Mouse (Mus musculus): ENCODE measurements around the gene Abcc4. TPM values are rescaled to one million over a fixed set of nuclear protein-coding genes. Genes with fewer than 3 reads are reported as not detected.
A peak's percentile ranks its signal among the peaks of the same experiment; 100 is the strongest.

Gene Abcc4
- polyA plus RNA-seq, 1 experiment from 2014 or later: 2.2 TPM

DNA sequence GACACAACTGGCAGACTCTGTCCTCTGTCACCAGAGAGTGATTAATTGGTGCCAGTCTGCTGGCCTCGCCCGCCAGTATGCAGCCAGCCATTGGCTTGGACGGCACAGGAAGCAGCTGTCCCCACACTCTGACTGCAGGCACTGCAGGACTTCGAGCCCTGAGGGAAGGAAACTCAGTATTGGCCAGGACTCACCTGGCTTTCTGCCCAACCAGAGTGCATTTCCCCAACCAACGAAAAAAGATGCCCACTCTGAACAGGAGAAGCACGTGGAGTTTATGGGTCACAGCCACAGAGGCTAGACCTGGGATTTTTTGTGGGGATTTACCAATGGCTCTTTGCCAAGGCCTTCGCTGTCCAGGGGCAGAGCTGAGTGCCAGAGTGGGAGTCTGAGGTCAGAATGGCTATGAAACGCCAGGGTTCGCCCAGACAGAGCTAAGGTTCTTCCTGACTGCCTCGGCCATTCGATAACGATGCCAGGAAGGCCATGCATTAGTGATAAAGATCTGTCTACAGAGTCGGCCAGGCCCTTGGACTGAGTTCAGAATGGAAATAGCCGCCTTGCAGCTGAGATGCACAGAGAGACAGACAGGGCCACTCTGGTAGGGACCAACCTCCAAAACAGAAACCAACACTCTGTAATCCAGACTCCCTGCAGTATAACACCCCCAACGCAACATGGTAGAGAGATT is 70.4 kb downstream of the Abcc4 start:
- Histone ChIP-seq H3K27me3 (replicated peaks) (no peaks in the 10 kb centered on the region), H3K4me1 (replicated peaks) (peaks cover 7% of the 10 kb centered on the region; the same call in 1 of the 2 replicates), H3K36me3 (no peaks in the 10 kb centered on the region), H3K9me3 (replicated peaks) (no peaks in the 10 kb centered on the region), H3K4me2 (peak overlapping the region; percentile 15; the same call in 1 of the 2 replicates), H3K4me3 (no peak overlapping the region), H3K27ac (ENCODE audit: poor library complexity, severe bottlenecking) (no peak overlapping the region), H3K9ac (no peak overlapping the region)
- 48% methylated on average over 15 of the region's 15 CpGs for WGBS
- ATAC-seq (ENCODE audit: insufficient number of reproducible peaks, low FRiP score): peak; percentile 54; the same call in 1 of the 2 replicates

DNA sequence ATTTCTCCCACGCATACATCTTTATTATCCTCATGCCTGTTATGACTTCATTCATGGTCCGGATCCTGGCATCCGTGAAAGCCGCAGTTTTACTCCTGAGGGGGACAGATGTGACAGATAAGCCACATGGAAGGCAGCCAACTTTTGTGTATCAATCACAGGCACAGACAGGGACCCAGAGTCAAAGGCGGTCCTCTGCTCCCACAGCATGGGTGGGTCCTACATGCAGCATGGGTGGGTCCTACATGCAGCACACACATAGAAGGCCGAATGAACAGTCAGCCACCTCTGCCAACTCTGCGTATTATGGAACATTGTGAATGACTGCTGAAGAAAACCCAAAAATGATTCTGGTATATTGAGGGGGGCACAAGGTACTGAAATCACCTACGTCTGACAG is 76.4 kb downstream of the Abcc4 start:
- Histone ChIP-seq H3K9ac (no peak overlapping the region), H3K4me1 (replicated peaks) (no peaks in the 10 kb centered on the region), H3K36me3 (no peaks in the 10 kb centered on the region), H3K9me3 (replicated peaks) (no peaks in the 10 kb centered on the region), H3K4me2 (no peak overlapping the region), H3K4me3 (no peak overlapping the region), H3K27me3 (replicated peaks) (no peaks in the 10 kb centered on the region), H3K27ac (ENCODE audit: poor library complexity, severe bottlenecking) (no peak overlapping the region)
- 81% methylated on average over 8 of the region's 8 CpGs for WGBS
- ATAC-seq (ENCODE audit: insufficient number of reproducible peaks, low FRiP score): no peak

DNA sequence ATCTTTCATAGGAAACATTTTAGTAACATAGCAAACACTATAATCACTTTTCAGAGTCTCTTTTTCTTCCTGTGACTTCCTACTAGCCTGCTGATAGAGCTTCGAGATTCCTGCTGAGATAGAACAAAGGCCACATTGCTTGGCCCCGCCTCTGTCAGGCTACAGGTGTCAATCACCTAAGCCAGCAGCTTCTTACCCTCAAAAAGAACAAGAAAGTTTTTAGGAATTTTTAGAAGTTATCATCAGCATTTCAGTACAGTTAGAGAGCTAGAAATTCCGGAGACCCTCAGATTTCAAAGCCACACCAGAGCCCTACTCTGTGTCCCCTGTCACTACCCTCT is 84.6 kb downstream of the Abcc4 start:
- Histone ChIP-seq H3K9me3 (replicated peaks) (no peaks in the 10 kb centered on the region), H3K4me1 (replicated peaks) (peaks cover 12% of the 10 kb centered on the region), H3K4me3 (no peak overlapping the region), H3K27me3 (replicated peaks) (no peaks in the 10 kb centered on the region), H3K27ac (ENCODE audit: poor library complexity, severe bottlenecking) (no peak overlapping the region), H3K9ac (no peak overlapping the region), H3K36me3 (no peaks in the 10 kb centered on the region), H3K4me2 (no peak overlapping the region)
- 60% methylated on average over 3 of the region's 3 CpGs for WGBS
- no peak for ATAC-seq (ENCODE audit: insufficient number of reproducible peaks, low FRiP score)

DNA sequence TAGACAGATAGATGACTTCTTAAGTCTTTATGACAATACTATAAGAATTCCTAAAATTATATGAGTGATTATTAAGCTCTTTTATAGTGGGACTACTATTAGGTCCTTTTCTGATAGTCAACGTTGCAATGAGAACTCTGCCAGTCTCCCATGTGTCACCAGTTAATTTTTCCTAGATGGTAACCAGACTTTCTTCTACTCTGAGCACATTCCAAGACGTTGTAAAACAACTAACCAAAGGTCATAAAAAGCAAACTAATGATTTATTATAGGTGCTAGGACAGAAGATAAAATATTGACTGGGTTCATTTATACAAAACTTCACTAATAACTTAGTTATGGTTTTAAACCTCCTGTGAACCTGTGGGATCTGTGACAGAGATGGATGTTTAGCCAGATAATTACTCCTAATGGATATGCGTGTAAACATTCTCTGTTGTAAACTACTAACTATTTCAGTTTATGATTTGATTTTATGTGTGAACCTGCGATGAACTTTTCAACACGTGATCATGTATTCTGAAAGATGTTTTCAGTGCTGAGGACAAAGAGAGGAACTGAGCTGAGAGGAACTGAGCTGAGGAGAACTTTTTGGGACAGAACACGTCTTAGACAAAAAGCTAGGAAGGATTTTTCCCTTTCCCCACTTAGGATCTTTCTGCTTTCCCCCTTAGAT is 85.1 kb downstream of the Abcc4 start:
- H3K4me2 ChIP-seq: no peak overlapping the region

DNA sequence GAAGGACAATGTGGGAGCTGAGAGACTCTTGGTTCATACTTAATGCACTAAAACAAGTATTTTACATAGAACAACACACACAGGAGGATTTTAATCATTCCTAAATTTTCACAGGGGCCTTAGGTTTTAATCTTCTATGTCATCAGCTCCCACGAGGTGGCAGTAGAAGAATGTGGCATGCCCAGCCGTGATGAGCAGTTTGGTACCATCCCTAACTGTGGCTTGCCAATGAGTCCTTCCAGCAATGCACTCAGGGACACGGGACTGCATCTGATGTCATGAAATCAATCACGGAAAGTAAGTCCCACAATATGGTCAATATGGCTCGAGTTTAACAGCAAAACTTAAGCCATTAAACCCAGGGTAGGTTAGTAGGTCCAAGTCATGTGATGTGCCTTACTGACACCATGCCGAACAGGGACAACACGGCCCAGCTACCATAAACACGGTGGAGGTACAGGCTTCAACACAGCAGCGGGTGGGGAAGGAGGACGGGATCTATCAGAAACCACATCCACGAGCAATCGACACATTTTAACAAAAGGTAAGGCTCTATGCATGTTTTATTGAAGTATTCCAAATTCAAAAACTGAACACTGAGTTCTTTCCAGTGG is 89.2 kb downstream of the Abcc4 start:
- Histone ChIP-seq H3K36me3 (no peaks in the 10 kb centered on the region), H3K27me3 (replicated peaks) (no peaks in the 10 kb centered on the region), H3K9ac (no peak overlapping the region), H3K9me3 (replicated peaks) (no peaks in the 10 kb centered on the region), H3K4me2 (no peak overlapping the region), H3K4me1 (replicated peaks) (peaks cover 15% of the 10 kb centered on the region), H3K27ac (ENCODE audit: poor library complexity, severe bottlenecking) (no peak overlapping the region), H3K4me3 (no peak overlapping the region)
- WGBS: 66% methylated on average over 12 of the region's 12 CpGs
- ATAC-seq (ENCODE audit: insufficient number of reproducible peaks, low FRiP score): no peak

More for the DNA sequence above, 85.1 kb downstream of the Abcc4 start:
- WGBS: 75% methylated on average over 6 of the region's 6 CpGs
- ATAC-seq (ENCODE audit: insufficient number of reproducible peaks, low FRiP score): no peak
- Histone ChIP-seq H3K9me3 (replicated peaks) (no peaks in the 10 kb centered on the region), H3K36me3 (no peaks in the 10 kb centered on the region), H3K4me1 (replicated peaks) (peaks cover 12% of the 10 kb centered on the region), H3K9ac (no peak overlapping the region), H3K4me3 (no peak overlapping the region), H3K27ac (ENCODE audit: poor library complexity, severe bottlenecking) (no peak overlapping the region), H3K27me3 (replicated peaks) (no peaks in the 10 kb centered on the region)

DNA sequence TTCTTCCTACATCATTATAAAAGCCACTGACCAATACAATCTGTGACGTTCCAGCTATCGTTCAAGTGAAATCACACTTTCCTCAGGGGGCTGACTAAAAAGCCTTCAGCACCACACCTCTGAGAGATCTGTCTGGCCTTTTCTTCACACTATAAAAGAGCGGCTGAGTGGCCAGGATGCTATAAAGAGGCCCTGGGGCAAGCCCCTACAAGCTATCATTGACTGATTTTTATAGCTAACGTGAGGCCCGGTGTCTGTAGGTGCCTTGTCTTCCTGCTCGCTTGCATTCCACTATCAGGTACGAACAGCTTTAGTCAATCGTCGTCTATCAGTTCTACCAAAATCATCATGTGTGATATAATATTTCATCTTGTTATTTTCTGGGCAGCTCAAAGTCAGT is 92.3 kb downstream of the Abcc4 start:
- 64% methylated on average over 9 of the region's 9 CpGs for whole genome bisulfite sequencing
- no peak overlapping the region for H3K27ac ChIP-seq (ENCODE audit: poor library complexity, severe bottlenecking)
- H3K4me3 ChIP-seq: no peak overlapping the region

DNA sequence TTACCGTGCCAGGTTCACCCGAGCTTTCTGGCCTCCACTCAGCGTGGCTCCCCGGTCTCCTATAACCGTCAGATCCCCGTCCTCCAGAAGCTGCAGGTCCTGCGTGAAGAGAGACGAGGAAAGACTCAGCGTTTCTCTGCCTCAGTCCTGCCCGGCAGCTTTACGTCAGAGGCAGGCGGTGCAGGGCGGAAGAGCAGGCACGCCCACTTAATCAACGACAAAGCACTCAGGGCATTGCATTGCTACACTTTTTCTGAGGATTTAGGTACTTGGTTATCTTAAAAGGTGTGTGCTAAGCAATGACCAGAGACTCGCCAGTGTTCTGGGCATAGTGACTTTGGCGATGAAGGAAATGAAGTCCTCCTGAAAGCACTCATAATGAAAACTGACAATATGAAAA is 94.3 kb downstream of the Abcc4 start:
- WGBS: 73% methylated on average over 17 of the region's 17 CpGs
- H3K4me2 ChIP-seq: no peak overlapping the region; the same call in 1 of the 2 replicates

More for the DNA sequence above, 92.3 kb downstream of the Abcc4 start:
- no peak for ATAC-seq (ENCODE audit: insufficient number of reproducible peaks, low FRiP score)
- H3K4me1 ChIP-seq (replicated peaks): 0 out of 2 replicates have a peak, but pooled peaks cover 4% of the 10 kb centered on the region
- no peaks in the 10 kb centered on the region for H3K36me3 ChIP-seq
- H3K9me3 ChIP-seq (replicated peaks): no peaks in the 10 kb centered on the region
- H3K9ac ChIP-seq: no peak overlapping the region
- H3K27me3 ChIP-seq (replicated peaks): no peaks in the 10 kb centered on the region
- H3K4me2 ChIP-seq: no peak overlapping the region

DNA sequence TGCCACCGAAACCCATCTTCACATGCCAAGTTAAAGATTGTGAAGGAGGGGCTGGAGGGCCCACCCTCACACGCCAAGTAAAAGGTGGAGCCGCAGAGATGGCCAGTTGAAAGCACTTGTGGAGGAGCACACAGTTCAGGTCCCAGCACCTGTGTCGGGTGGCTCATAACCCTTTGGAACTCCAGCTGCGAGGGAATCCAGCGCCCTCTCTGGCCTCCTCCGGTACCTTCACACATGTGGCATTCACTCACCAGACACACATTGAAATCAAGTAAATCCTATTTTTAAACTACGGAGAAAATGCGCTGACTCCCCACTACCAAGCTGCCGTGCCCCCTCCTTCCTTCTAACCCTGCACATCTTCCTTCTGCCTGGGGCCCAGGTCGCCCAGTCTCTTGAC is 95.2 kb downstream of the Abcc4 start:
- Histone ChIP-seq H3K27ac (ENCODE audit: poor library complexity, severe bottlenecking) (no peak overlapping the region), H3K4me3 (no peak overlapping the region), H3K27me3 (replicated peaks) (no peaks in the 10 kb centered on the region), H3K36me3 (no peaks in the 10 kb centered on the region), H3K4me1 (replicated peaks) (0 out of 2 replicates have a peak, but pooled peaks cover 3% of the 10 kb centered on the region), H3K9me3 (replicated peaks) (no peaks in the 10 kb centered on the region), H3K9ac (no peak overlapping the region), H3K4me2 (no peak overlapping the region)
- WGBS: 92% methylated on average over 11 of the region's 11 CpGs
- no peak for ATAC-seq (ENCODE audit: insufficient number of reproducible peaks, low FRiP score)

More for the DNA sequence above, 94.3 kb downstream of the Abcc4 start:
- no peak for ATAC-seq (ENCODE audit: insufficient number of reproducible peaks, low FRiP score)
- Histone ChIP-seq H3K4me3 (no peak overlapping the region), H3K27ac (ENCODE audit: poor library complexity, severe bottlenecking) (no peak overlapping the region), H3K9me3 (replicated peaks) (no peaks in the 10 kb centered on the region), H3K9ac (no peak overlapping the region), H3K36me3 (no peaks in the 10 kb centered on the region), H3K4me1 (replicated peaks) (0 out of 2 replicates have a peak, but pooled peaks cover 3% of the 10 kb centered on the region), H3K27me3 (replicated peaks) (no peaks in the 10 kb centered on the region)

DNA sequence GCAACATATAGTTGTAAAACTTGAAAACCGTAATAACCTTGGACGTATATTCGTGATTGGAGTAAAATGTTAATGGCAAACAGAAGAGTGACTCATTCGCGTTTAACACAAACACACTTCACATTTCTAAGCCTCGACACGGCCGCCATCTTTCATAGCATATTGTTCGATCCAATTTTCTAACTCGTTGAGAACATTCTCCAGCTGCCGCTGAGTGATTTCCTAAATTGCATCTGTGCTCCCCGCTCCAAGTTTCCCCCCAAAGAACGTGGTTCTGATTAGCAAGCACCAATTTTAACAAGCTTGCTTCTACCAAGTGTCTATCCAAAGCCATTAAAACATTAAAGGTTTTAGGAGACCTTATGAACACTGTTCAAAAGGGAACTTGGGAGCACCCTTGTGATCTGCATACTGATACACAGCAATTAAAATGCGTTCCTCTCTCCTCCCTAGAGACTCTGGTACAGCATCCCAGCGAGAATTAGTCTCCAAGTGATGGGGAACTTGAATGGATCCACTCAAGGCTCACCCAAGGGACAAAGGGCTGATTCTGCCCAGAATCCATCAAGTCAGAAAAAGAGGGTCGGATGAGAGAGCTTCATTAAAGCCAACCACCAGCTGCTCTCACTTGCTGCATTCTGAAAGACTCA is 97.1 kb downstream of the Abcc4 start:
- no peak overlapping the region for H3K4me2 ChIP-seq
- H3K4me1 ChIP-seq (replicated peaks): 0 out of 2 replicates have a peak, but pooled peaks cover 3% of the 10 kb centered on the region
- H3K27ac ChIP-seq (ENCODE audit: poor library complexity, severe bottlenecking): no peak overlapping the region
- H3K36me3 ChIP-seq: no peaks in the 10 kb centered on the region
- no peak overlapping the region for H3K4me3 ChIP-seq
- no peaks in the 10 kb centered on the region for H3K9me3 ChIP-seq (replicated peaks)
- H3K9ac ChIP-seq: no peak overlapping the region
- no peak for ATAC-seq (ENCODE audit: insufficient number of reproducible peaks, low FRiP score)
- H3K27me3 ChIP-seq (replicated peaks): no peaks in the 10 kb centered on the region
- 89% methylated on average over 16 of the region's 16 CpGs for WGBS

DNA sequence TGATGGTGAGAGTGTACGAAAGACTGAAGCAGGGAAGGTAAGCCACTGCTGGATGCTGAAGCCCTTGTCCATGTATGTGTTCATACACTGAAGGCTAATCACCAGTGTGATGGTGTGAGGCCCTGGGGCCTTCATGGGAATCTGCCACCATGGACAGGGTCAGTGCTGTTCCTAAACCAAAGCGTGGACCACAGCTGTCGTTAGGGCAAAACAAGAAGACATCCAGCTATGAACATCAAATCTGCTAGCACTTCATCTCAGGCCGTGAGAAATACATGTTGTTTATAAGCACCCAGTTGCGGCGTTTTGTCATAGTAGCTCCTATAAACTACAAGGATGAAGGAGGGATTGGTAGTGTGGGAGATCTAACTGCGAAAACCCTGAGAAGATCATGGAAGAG is 97.7 kb downstream of the Abcc4 start:
- H3K4me2 ChIP-seq: no peak overlapping the region
- H3K9ac ChIP-seq: no peak overlapping the region
- 85% methylated on average over 7 of the region's 7 CpGs for WGBS
- no peaks in the 10 kb centered on the region for H3K36me3 ChIP-seq
- H3K4me3 ChIP-seq: no peak overlapping the region
- no peaks in the 10 kb centered on the region for H3K9me3 ChIP-seq (replicated peaks)
- H3K4me1 ChIP-seq (replicated peaks): 0 out of 2 replicates have a peak, but pooled peaks cover 3% of the 10 kb centered on the region
- no peak overlapping the region for H3K27ac ChIP-seq (ENCODE audit: poor library complexity, severe bottlenecking)
- H3K27me3 ChIP-seq (replicated peaks): no peaks in the 10 kb centered on the region
- no peak for ATAC-seq (ENCODE audit: insufficient number of reproducible peaks, low FRiP score)

DNA sequence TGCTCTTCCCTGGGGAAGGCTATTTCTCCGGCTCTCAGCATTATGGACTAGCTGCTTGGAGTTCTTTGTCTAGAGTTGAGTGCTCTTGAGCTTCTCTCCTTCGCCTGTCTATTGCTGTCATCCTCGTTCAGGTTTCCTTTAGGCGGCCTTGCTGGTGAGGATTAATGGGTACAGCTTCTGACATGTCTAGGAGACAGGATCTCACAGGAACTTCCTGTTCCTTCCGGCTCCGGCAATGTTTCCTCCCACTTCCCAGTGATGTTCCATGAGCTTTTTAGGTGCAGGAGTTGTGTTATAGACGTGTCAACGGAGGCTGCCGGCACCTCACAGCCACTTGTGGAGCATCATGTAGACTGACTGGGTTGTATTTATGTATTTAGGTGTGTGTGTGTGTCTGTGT is 99.5 kb downstream of the Abcc4 start:
- no peak overlapping the region for H3K4me2 ChIP-seq
- no peak for ATAC-seq (ENCODE audit: insufficient number of reproducible peaks, low FRiP score)
- no peak overlapping the region for H3K27ac ChIP-seq (ENCODE audit: poor library complexity, severe bottlenecking)
- no peaks in the 10 kb centered on the region for H3K4me1 ChIP-seq (replicated peaks)
- H3K9me3 ChIP-seq (replicated peaks): no peaks in the 10 kb centered on the region
- no peaks in the 10 kb centered on the region for H3K36me3 ChIP-seq
- 69% methylated on average over 9 of the region's 9 CpGs for WGBS
- H3K27me3 ChIP-seq (replicated peaks): no peaks in the 10 kb centered on the region
- no peak overlapping the region for H3K9ac ChIP-seq
- no peak overlapping the region for H3K4me3 ChIP-seq
